Mouse (Mus musculus) intestine, postnatal 0 days (tissue): Measurements from ENCODE around the gene Specc1. TPM values are rescaled to one million over a fixed set of nuclear protein-coding genes. Genes with fewer than 3 reads are reported as not detected.

Experiments
- ATAC-seq: fragments of 200-750 bp; cut with Nextera tagmentation; 2 replicates; pipeline ENCODE4 v1.8.0; 2017; ENCODE audit warnings: mild to moderate bottlenecking, moderate TSS enrichment, moderate library complexity
- H3K27ac ChIP-seq: fragments of 300-500 bp; sonication (generic); 2 replicates; pipeline ENCODE4 v1.5.1; 2014; ENCODE audit warnings: mild to moderate bottlenecking, low read depth, low read length, moderate library complexity
- H3K27me3 ChIP-seq: fragments of 300-500 bp; sonication (generic); replicated peaks from 2 replicates; pipeline ENCODE4 v1.6.1; 2014; ENCODE audit warnings: low read length, mixed read lengths; ENCODE audit not compliant: control insufficient read depth, insufficient read depth
- H3K36me3 ChIP-seq: fragments of 300-500 bp; sonication (generic); 2 replicates; pipeline ENCODE4 v1.6.1; 2014; ENCODE audit warnings: mild to moderate bottlenecking, moderate library complexity; ENCODE audit not compliant: control insufficient read depth, insufficient read depth
- H3K4me1 ChIP-seq: fragments of 300-500 bp; sonication (generic); replicated peaks from 2 replicates; pipeline ENCODE4 v1.6.1; 2014; ENCODE audit warnings: antibody characterized with exemption, low read length, mixed read lengths; ENCODE audit not compliant: control insufficient read depth, insufficient read depth
- H3K4me2 ChIP-seq: fragments of 300-500 bp; sonication (generic); replicated peaks from 2 replicates; pipeline ENCODE4 v1.6.1; 2014; ENCODE audit warnings: low read depth, mild to moderate bottlenecking, moderate library complexity
- H3K4me3 ChIP-seq: fragments of 300-500 bp; sonication (generic); 2 replicates; pipeline ENCODE4 v1.5.1; 2014; ENCODE audit warnings: low read depth, low read length
- H3K9ac ChIP-seq: fragments of 300-500 bp; sonication (generic); 2 replicates; pipeline ENCODE4 v1.6.1; 2014; ENCODE audit warnings: mild to moderate bottlenecking, low read depth, low read length
- H3K9me3 ChIP-seq: fragments of 300-500 bp; sonication (generic); 2 replicates; pipeline ENCODE4 v1.6.1; 2016; ENCODE audit warnings: mixed run types; ENCODE audit not compliant: control insufficient read depth
- CTCF ChIP-seq: sonication (generic); IDR thresholded peaks from 2 replicates; pipeline ENCODE4 v1.5.1; 2016; ENCODE audit warnings: low read depth, mild to moderate bottlenecking, control low read depth, antibody characterized with exemption, moderate library complexity
- WGBS: fragments of 180-500 bp; shearing (Covaris S2); extraction: QIAGEN DNeasy Blood & Tissue Kit; methylation state at CpG from one replicate; pipeline ENCODE4 v1.1.7; 2014; 5-methylcytosine and 5-hydroxymethylcytosine counted together
- polyA plus RNA-seq: library from polyadenylated mRNA; unstranded; fragments of >200 nt; fragmentation: Nextera tagmentation; extraction: Ambion mirVana; gene quantifications from 2 replicates; pipeline ENCODE4 v1.2.1, GENCODE M21; 2015

Specc1 gene
- polyA plus RNA-seq, 1 experiment from 2014 or later = 10.3 TPM

GRCm38 (mm10) chr11:62015071-62015654 lies 58.6 kb downstream of the Specc1 start:
- no peak for ATAC-seq
- H3K9me3 ChIP-seq = no peaks in the 10 kb centered on the region
- H3K27me3 ChIP-seq = no peaks in the 10 kb centered on the region
- 68% methylated on average over 13 of the region's 13 CpGs for WGBS
- no peak overlapping the region for H3K4me3 ChIP-seq
- H3K4me1 ChIP-seq = no peaks in the 10 kb centered on the region
- no peaks in the 10 kb centered on the region for H3K36me3 ChIP-seq
- no peak overlapping the region for H3K4me2 ChIP-seq
- no peak overlapping the region for H3K27ac ChIP-seq
- H3K9ac ChIP-seq = no peak overlapping the region
- TF ChIP-seq CTCF = no peak

GRCm38 (mm10) chr11:62016985-62017384 lies 60.4 kb downstream of the Specc1 start:
- 82% methylated on average over 2 of the region's 2 CpGs for WGBS
- H3K27ac ChIP-seq = no peak overlapping the region
- ATAC-seq = no peak
- no peaks in the 10 kb centered on the region for H3K27me3 ChIP-seq
- no peaks in the 10 kb centered on the region for H3K9me3 ChIP-seq
- no peak overlapping the region for H3K4me2 ChIP-seq
- H3K9ac ChIP-seq = no peak overlapping the region
- no peak overlapping the region for H3K4me3 ChIP-seq
- H3K36me3 ChIP-seq = no peaks in the 10 kb centered on the region
- H3K4me1 ChIP-seq = no peaks in the 10 kb centered on the region
- TF ChIP-seq CTCF = no peak

- WGBS = 61% methylated on average over 10 of the region's 10 CpGs
- Histone ChIP-seq H3K9ac (no peak overlapping the region), H3K9me3 (no peaks in the 10 kb centered on the region), H3K27ac (no peak overlapping the region), H3K27me3 (no peaks in the 10 kb centered on the region), H3K4me1 (no peaks in the 10 kb centered on the region), H3K4me3 (no peak overlapping the region), H3K36me3 (no peaks in the 10 kb centered on the region), H3K4me2 (no peak overlapping the region)
- no peak for ATAC-seq
- no peak for TF ChIP-seq CTCF
Observed at GRCm38 (mm10) chr11:62018315-62019205, 62.0 kb downstream of the Specc1 start.

GRCm38 (mm10) chr11:62019857-62020256 lies 63.3 kb downstream of the Specc1 start:
- H3K27me3 ChIP-seq = no peaks in the 10 kb centered on the region
- H3K27ac ChIP-seq = no peak overlapping the region
- no peaks in the 10 kb centered on the region for H3K36me3 ChIP-seq
- H3K9me3 ChIP-seq = no peaks in the 10 kb centered on the region
- H3K9ac ChIP-seq = no peak overlapping the region
- 67% methylated on average over 3 of the region's 3 CpGs for WGBS
- no peaks in the 10 kb centered on the region for H3K4me1 ChIP-seq
- H3K4me3 ChIP-seq = no peak overlapping the region
- TF ChIP-seq CTCF = no peak
- no peak overlapping the region for H3K4me2 ChIP-seq
- no peak for ATAC-seq

GRCm38 (mm10) chr11:62020898-62021297 lies 64.3 kb downstream of the Specc1 start:
- Histone ChIP-seq H3K4me2 (no peak overlapping the region), H3K9ac (no peak overlapping the region), H3K4me3 (no peak overlapping the region), H3K27ac (no peak overlapping the region), H3K4me1 (no peaks in the 10 kb centered on the region), H3K36me3 (no peaks in the 10 kb centered on the region), H3K9me3 (no peaks in the 10 kb centered on the region), H3K27me3 (no peaks in the 10 kb centered on the region)
- no peak for TF ChIP-seq CTCF
- no peak for ATAC-seq
- WGBS = 74% methylated on average over 1 of the region's 1 CpGs

GRCm38 (mm10) chr11:62022105-62022504 lies 65.5 kb downstream of the Specc1 start:
- ATAC-seq = no peak
- Histone ChIP-seq H3K4me2 (no peak overlapping the region), H3K9ac (no peak overlapping the region), H3K4me3 (no peak overlapping the region), H3K9me3 (no peaks in the 10 kb centered on the region), H3K36me3 (no peaks in the 10 kb centered on the region), H3K27me3 (no peaks in the 10 kb centered on the region), H3K4me1 (no peaks in the 10 kb centered on the region), H3K27ac (no peak overlapping the region)
- no peak for TF ChIP-seq CTCF
- 85% methylated on average over 3 of the region's 3 CpGs for whole genome bisulfite sequencing
